In the genomic region with DNA sequence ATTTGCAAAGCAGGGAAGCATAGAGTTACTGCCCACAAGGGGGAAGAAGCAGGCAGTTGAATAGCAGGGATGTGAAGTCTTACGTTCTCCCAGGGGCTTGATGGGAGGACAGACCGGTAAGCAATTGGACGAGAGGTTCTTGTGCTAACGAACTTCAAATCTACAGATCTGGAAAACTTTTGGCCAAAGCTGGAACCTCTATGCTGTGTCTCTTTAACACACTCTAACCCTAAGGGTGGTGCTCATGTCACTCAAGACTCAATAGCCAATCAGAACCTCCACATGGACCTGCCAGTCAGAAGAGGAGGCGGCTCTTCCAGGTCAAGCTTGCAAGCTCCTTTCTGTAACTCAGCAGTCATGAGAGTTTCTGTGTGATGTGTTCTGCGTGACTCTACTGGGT, we compare ENCODE assay signal across 7 mouse cellular contexts. TPM values are rescaled to one million over a fixed set of nuclear protein-coding genes. Genes with fewer than 3 reads are reported as not detected.
DNase-seq lines count a peak whose midpoint lies in the region; ATAC-seq and TF ChIP-seq lines count a peak whose summit lies in the region.
"Not testable (repeated sequence)": the region's sequence is repeated elsewhere in the genome, so short reads cannot be mapped to it uniquely, and the experiment has no call there.

Gene Gm14435 (plus strand): TSS at position 301 of the 400 bp plus-strand sequence.

- not testable (repeated sequence) for H3K9me3 ChIP-seq in embryonic facial prominence, embryonic 13.5 days; kidney, embryonic 15.5 days (replicated peaks); stomach, embryonic 14.5 days (ENCODE audit: control insufficient read depth, low read depth, low read length)

- H3K4me3 ChIP-seq in embryonic facial prominence, embryonic 13.5 days; kidney, embryonic 15.5 days (replicated peaks); lung, adult 2 months (replicated peaks; ENCODE audit: extremely low read depth, low read depth, low read length); stomach, embryonic 14.5 days (ENCODE audit: low read depth, low read length): not testable (repeated sequence)

- not testable (repeated sequence) for H3K27me3 ChIP-seq in embryonic facial prominence, embryonic 13.5 days; kidney, embryonic 15.5 days; stomach, embryonic 14.5 days (ENCODE audit: control insufficient read depth, insufficient read depth, low read length)

- not testable (repeated sequence) for H3K4me2 ChIP-seq in embryonic facial prominence, embryonic 13.5 days; kidney, embryonic 15.5 days; stomach, embryonic 14.5 days (replicated peaks; ENCODE audit: low read depth, low read length)

- not testable (repeated sequence) for DNase-seq in heart, adult 18-20 months; heart, postnatal 14 days; left cerebral cortex, adult 8-10 months (ENCODE audit: low spot score in 2 of 2); lung, adult 2 months

- intact Hi-C loops in heart, postnatal 14 days (cut with DNase I): not testable (repeated sequence)

- not testable (repeated sequence) for TF ChIP-seq CTCF in lung, adult 2 months (IDR thresholded peaks at IDR 0.05; ENCODE audit: insufficient read depth, low read length)

- not testable (repeated sequence) for ATAC-seq in embryonic facial prominence, embryonic 13.5 days (ENCODE audit: insufficient number of reproducible peaks, insufficient read depth, low FRiP score, low TSS enrichment, low read depth); kidney, embryonic 15.5 days (replicated peaks; ENCODE audit: low FRiP score); stomach, embryonic 14.5 days (ENCODE audit: insufficient number of reproducible peaks, insufficient read depth, low FRiP score, low read depth)

- not testable (repeated sequence) for TF ChIP-seq POLR2A in lung, adult 2 months (IDR thresholded peaks at IDR 0.05; ENCODE audit: borderline replicate concordance, extremely low read depth, low read depth, low read length)

- H3K36me3 ChIP-seq in embryonic facial prominence, embryonic 13.5 days; kidney, embryonic 15.5 days; stomach, embryonic 14.5 days (ENCODE audit: control insufficient read depth, insufficient read depth, low read length): not testable (repeated sequence)

- H3K27ac ChIP-seq in embryonic facial prominence, embryonic 13.5 days; kidney, embryonic 15.5 days; stomach, embryonic 14.5 days (ENCODE audit: low read length): not testable (repeated sequence)

- H3K4me1 ChIP-seq in embryonic facial prominence, embryonic 13.5 days; kidney, embryonic 15.5 days; lung, adult 2 months (ENCODE audit: control insufficient read depth, insufficient read depth, low read length); stomach, embryonic 14.5 days (ENCODE audit: control insufficient read depth, insufficient read depth, low read length): not testable (repeated sequence)

- not testable (repeated sequence) for H3K9ac ChIP-seq in embryonic facial prominence, embryonic 13.5 days; kidney, embryonic 15.5 days; stomach, embryonic 14.5 days (replicated peaks; ENCODE audit: low read depth, low read length)

- no CpG with 5 or more reads among the region's 6 CpGs for WGBS in embryonic facial prominence, embryonic 13.5 days
- no CpG with 5 or more reads among the region's 6 CpGs for WGBS in kidney, embryonic 15.5 days
- WGBS in lung, adult 2 months: no CpG with 5 or more reads among the region's 6 CpGs
- no CpG with 5 or more reads among the region's 6 CpGs for WGBS in stomach, embryonic 14.5 days

RNA-seq across cellular contexts. Expression of gene Gm14435, which starts in this region (rescaled TPM):
- polyA plus RNA-seq in embryonic facial prominence, embryonic 13.5 days (2015; fragmentation: Nextera tagmentation; extraction: Ambion mirVana): 14.3 and 15.7 TPM in 2 replicates
- total RNA-seq in heart, adult 18-20 months (2021): 10 to 100 TPM; 26.5 to 29.7 TPM
- total RNA-seq in heart, postnatal 14 days (2021): 10 to 100 TPM; 18.7 to 19.1 TPM
- 13.8 and 14.1 TPM in 2 replicates for polyA plus RNA-seq in kidney, embryonic 15.5 days (2015; fragmentation: Nextera tagmentation; extraction: Ambion mirVana)
- 10 to 100 TPM; 14.7 to 24.4 (median 16.6) TPM for total RNA-seq in left cerebral cortex, adult 8-10 months (2022)
- polyA plus RNA-seq in lung, adult 2 months (2012; rRNA removed): 0.26 and 13.1 TPM in 2 replicates
- polyA plus RNA-seq in stomach, embryonic 14.5 days (2014; fragmentation: Nextera tagmentation; extraction: Ambion mirVana): 18.2 and 22.6 TPM in 2 replicates
